Mouse (Mus musculus) embryonic facial prominence, embryonic 14.5 days (tissue): Measurements from ENCODE around the gene Sec11a. TPM values are rescaled to one million over a fixed set of nuclear protein-coding genes. Genes with fewer than 3 reads are reported as not detected.
A peak's percentile ranks its signal among the peaks of the same experiment; 100 is the strongest.

ENCODE experiments used
- ATAC-seq: fragments of 200-750 bp; cut with Nextera tagmentation; 2 replicates; pipeline ENCODE4 v1.8.0; 2017; ENCODE audit warnings: low read depth, moderate number of reproducible peaks, moderate TSS enrichment
- DNase-seq: peaks from one replicate; pipeline ENCODE4 v3.0.0-alpha.2; 2015; ENCODE audit warnings: low spot score
- H3K27ac ChIP-seq: fragments of 300-500 bp; sonication (generic); replicated peaks from 2 replicates; pipeline ENCODE4 v1.5.1; 2014; ENCODE audit warnings: low read depth, mild to moderate bottlenecking, low read length, moderate library complexity
- H3K27me3 ChIP-seq: fragments of 300-500 bp; sonication (generic); replicated peaks from 2 replicates; pipeline ENCODE4 v1.6.1; 2014; ENCODE audit warnings: low read length; ENCODE audit not compliant: control insufficient read depth, insufficient read depth
- H3K36me3 ChIP-seq: fragments of 300-500 bp; sonication (generic); 2 replicates; pipeline ENCODE4 v1.6.1; 2014; ENCODE audit warnings: low read length, mixed read lengths; ENCODE audit not compliant: control insufficient read depth, insufficient read depth
- H3K4me1 ChIP-seq: fragments of 300-500 bp; sonication (generic); 2 replicates; pipeline ENCODE4 v1.6.1; 2014; ENCODE audit warnings: antibody characterized with exemption, low read length; ENCODE audit not compliant: control insufficient read depth, insufficient read depth
- H3K4me2 ChIP-seq: fragments of 300-500 bp; sonication (generic); 2 replicates; pipeline ENCODE4 v1.6.1; 2014; ENCODE audit warnings: low read depth, mild to moderate bottlenecking, low read length, moderate library complexity, mixed read lengths
- H3K4me3 ChIP-seq: fragments of 300-500 bp; sonication (generic); 2 replicates; pipeline ENCODE4 v1.5.1; 2014; ENCODE audit warnings: low read depth, mild to moderate bottlenecking, low read length
- H3K9ac ChIP-seq: fragments of 300-500 bp; sonication (generic); 2 replicates; pipeline ENCODE4 v1.6.1; 2014; ENCODE audit warnings: low read depth, mild to moderate bottlenecking, low read length, moderate library complexity, mixed read lengths
- H3K9me3 ChIP-seq: fragments of 300-500 bp; sonication (generic); 2 replicates; pipeline ENCODE4 v1.6.1; 2016; ENCODE audit warnings: low read length; ENCODE audit not compliant: control insufficient read depth
- WGBS: fragments of 180-500 bp; shearing (Covaris S2); extraction: QIAGEN DNeasy Blood & Tissue Kit; methylation state at CpG from one replicate; pipeline ENCODE4 v1.1.7; 2014; 5-methylcytosine and 5-hydroxymethylcytosine counted together
- polyA plus RNA-seq: library from polyadenylated mRNA; unstranded; fragments of >200 nt; fragmentation: Nextera tagmentation; extraction: Ambion mirVana; gene quantifications from 2 replicates; pipeline ENCODE4 v1.2.1, GENCODE M21; 2014

Sec11a gene
- polyA plus RNA-seq, 1 experiment from 2014 or later, result 194 TPM

DNA sequence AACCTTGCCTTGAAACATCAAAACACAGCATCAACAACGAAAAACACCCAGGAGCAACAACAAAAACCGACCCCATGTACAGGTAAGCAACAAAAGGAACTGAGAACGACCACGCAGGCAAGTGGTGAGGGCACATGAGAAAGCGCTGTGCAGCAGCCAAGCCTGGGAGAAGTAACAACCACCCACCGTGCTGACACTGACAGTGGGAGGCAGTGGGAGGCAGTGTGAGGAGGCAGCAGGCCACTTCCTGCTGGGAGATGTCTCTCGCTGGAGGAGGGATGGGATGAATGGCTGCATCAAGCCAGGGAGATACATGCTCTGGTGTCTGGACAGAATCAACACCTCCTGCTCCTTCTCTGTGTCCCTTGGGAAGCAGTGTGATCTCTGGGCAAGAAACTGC lies 50.4 kb downstream of the Sec11a start:
- no peaks in the 10 kb centered on the region for H3K9me3 ChIP-seq
- peaks cover 48% of the 10 kb centered on the region for H3K36me3 ChIP-seq
- no peak for ATAC-seq
- H3K4me3 ChIP-seq, result no peak overlapping the region
- H3K27ac ChIP-seq, result no peak overlapping the region
- 94% methylated on average over 7 of the region's 7 CpGs for WGBS
- no peak for DNase-seq
- 0 out of 2 replicates have a peak, but pooled peaks cover 7% of the 10 kb centered on the region for H3K4me1 ChIP-seq
- no peak overlapping the region for H3K9ac ChIP-seq
- no peaks in the 10 kb centered on the region for H3K27me3 ChIP-seq
- no peak overlapping the region for H3K4me2 ChIP-seq

DNA sequence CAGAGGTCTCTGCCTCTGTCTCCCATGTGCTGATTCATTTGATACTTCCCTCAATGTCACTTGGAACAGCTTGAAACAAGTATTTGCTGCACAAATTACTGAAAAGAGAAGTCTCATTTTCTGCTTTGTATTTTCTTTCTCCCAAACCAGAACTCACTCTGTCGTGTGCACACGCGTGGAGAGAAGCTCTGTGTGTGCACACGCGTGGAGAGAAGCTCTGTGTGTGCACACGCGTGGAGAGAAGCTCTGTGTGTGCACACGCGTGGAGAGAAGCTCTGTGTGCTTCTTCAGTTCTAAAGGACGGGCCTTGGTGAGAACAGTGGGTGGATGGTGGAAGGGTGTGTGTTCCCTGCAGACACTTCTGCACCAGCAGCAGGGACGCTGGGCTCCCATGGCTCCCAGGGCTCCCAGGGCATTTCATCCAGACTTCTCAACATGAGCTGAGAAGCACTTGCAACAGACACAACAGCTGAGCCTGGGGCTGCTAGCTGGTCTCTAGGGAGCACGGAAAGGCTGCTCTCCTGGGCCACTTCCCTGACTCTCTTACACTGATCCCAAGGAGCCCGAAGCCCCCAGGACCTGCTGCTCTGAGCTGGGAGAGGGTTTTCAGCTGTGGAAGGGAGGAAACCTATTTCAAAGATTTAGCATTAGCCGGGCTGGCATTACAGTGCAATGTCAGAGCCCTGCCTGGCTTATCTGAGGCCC lies 52.6 kb downstream of the Sec11a start:
- H3K4me3 ChIP-seq, result no peak overlapping the region
- no peaks in the 10 kb centered on the region for H3K4me1 ChIP-seq
- H3K4me2 ChIP-seq, result no peak overlapping the region
- WGBS, result 89% methylated on average over 14 of the region's 14 CpGs
- H3K9me3 ChIP-seq, result no peaks in the 10 kb centered on the region
- ATAC-seq (peak; percentile 55; the same call in 1 of the 2 replicates), DNase-seq (peak; percentile 26)
- no peak overlapping the region for H3K9ac ChIP-seq
- H3K27me3 ChIP-seq, result no peaks in the 10 kb centered on the region
- no peak overlapping the region for H3K27ac ChIP-seq
- H3K36me3 ChIP-seq, result peaks cover 62% of the 10 kb centered on the region

DNA sequence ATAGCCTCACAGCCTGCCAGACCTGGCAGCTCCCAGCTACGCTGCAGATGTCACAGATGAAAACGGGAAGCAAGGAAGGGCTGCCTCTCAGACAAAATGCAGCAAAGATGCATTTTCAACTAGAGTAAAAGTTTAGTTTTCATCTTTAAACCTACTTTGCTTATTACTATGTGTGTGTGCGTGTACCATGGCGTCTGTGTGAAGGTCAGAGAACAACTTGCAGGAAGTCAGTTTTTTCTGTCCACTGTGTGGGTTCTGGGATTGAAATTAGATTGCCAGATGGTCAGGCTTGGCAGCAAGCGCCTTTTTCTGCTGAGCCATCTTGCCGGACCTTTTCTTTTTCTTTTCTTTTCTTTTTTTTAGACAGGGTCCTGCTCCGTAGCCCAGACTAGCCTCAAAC lies 53.4 kb downstream of the Sec11a start:
- Histone ChIP-seq H3K9ac (no peak overlapping the region), H3K9me3 (no peaks in the 10 kb centered on the region), H3K27ac (no peak overlapping the region), H3K4me2 (no peak overlapping the region), H3K36me3 (peaks cover 62% of the 10 kb centered on the region), H3K4me1 (no peaks in the 10 kb centered on the region), H3K4me3 (no peak overlapping the region), H3K27me3 (no peaks in the 10 kb centered on the region)
- ATAC-seq (no peak), DNase-seq (no peak)
- WGBS, result 84% methylated on average over 7 of the region's 7 CpGs

DNA sequence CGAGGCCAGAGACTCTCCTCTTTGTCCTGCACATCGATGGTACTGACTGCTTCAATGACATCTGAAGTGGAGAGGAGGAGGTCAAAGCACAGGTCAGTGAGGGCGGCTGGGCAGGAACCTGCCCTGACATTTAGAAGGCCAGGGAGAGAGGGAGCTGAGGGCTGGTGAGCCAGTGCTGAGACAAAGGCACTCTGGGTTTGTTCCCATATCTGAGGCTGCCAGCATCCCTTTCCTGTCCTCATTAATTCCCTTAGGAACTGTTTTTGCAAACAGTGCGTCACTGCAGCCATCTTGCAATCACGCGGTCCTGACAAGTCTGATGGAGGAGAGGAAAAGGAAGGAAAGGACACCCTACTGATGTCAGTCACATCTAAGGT lies 53.8 kb downstream of the Sec11a start:
- Histone ChIP-seq H3K9ac (no peak overlapping the region), H3K9me3 (no peaks in the 10 kb centered on the region), H3K27me3 (no peaks in the 10 kb centered on the region), H3K4me1 (no peaks in the 10 kb centered on the region; the same call in 1 of the 2 replicates), H3K27ac (no peak overlapping the region), H3K4me3 (no peak overlapping the region), H3K4me2 (no peak overlapping the region), H3K36me3 (peaks cover 62% of the 10 kb centered on the region)
- WGBS, result 87% methylated on average over 6 of the region's 6 CpGs
- ATAC-seq (no peak), DNase-seq (no peak)

DNA sequence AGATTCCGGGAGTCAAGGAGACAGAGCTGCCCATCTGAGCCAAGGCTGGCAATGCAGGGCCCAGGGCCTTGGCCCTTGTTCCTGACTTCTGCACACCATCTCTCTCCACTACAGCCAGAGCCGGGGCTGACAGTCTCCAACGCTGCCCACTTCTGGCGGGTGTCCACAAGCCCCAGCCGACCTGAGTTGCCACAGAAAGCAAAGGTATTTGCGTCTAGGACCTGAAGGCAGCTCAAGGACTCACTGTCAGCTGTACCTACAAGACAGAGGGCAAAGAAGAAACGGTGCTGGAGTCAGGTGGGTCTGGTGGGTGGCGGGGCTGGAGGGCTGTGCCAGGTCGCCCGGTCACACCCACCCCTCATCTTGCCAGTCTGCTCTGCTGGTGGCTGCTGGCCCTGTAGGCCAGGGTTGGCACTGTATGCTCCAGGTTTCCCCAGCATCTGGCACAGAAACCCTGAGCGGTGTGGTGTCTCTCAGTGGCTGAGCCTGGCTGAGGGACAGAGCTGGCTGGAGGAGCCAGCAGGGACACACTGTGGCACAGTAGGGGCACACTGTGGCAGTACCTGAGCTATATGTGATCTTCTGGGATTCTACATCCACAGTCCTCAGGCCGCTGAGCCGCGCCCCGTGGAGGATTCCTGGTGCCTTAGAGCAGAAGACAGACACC lies 54.4 kb downstream of the Sec11a start:
- no peaks in the 10 kb centered on the region for H3K9me3 ChIP-seq
- DNase-seq (no peak), ATAC-seq (no peak)
- no peak overlapping the region for H3K4me3 ChIP-seq
- WGBS, result 96% methylated on average over 13 of the region's 15 CpGs
- H3K4me1 ChIP-seq, result no peaks in the 10 kb centered on the region; the same call in 1 of the 2 replicates
- no peaks in the 10 kb centered on the region for H3K27me3 ChIP-seq
- H3K36me3 ChIP-seq, result peaks cover 58% of the 10 kb centered on the region
- no peak overlapping the region for H3K9ac ChIP-seq
- H3K27ac ChIP-seq, result no peak overlapping the region
- H3K4me2 ChIP-seq, result no peak overlapping the region

DNA sequence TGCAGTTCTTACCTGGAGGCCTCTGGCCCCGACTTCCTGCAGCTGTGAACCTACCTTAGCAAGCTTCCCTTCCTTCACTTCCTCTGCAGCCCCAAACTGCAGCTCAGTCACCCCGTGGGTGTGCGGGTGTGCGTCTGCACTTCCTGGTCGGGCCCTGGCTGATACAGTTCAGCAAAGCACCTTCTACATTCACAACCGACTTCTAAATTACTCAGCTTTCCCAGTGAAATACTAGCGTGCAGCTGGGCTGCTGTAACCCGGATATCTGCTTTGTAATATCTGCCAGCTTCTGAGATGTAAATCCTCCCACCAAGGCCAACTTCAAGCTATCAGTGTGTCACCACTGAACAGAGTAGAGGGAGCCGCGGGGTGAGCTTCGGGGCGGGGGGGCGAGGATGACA lies 57.7 kb downstream of the Sec11a start:
- Histone ChIP-seq H3K27ac (peak overlapping the region; percentile 75), H3K36me3 (peaks cover 36% of the 10 kb centered on the region), H3K9ac (no peak overlapping the region), H3K4me1 (no peaks in the 10 kb centered on the region; the same call in 1 of the 2 replicates), H3K4me2 (no peak overlapping the region), H3K27me3 (no peaks in the 10 kb centered on the region), H3K9me3 (no peaks in the 10 kb centered on the region), H3K4me3 (no peak overlapping the region)
- whole genome bisulfite sequencing, result 72% methylated on average over 13 of the region's 13 CpGs
- ATAC-seq (no peak), DNase-seq (no peak)

DNA sequence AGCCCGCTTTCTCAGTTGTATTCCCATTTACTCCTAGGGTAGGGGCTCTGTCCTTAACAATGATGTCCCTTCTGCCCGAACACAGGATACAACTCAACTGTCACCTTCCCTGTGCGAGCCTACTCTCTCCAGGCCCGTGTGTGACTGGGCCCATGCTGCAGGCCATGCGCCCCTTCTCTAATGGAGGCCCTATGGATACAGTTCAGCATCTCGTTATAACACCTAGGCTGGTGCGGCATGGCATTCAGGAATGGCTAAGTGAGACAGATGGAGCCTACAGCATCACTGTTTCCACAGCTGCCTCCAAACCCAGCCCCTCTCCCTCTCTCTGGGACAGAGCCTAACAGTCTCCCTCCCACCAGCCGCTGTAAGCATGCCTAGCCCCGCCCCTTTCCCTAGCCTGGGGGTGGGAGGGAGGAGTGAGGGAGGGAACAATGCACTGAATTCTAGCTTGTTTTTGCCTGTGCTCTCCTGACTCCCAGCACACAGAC lies 58.5 kb downstream of the Sec11a start:
- H3K4me2 ChIP-seq, result no peak overlapping the region
- peaks cover 33% of the 10 kb centered on the region for H3K36me3 ChIP-seq
- H3K9me3 ChIP-seq, result no peaks in the 10 kb centered on the region
- peak; percentile 92 for DNase-seq
- ATAC-seq, result peak; percentile 91
- H3K27ac ChIP-seq, result peak overlapping the region; percentile 75
- H3K9ac ChIP-seq, result peak overlapping the region; percentile 10; the same call in 1 of the 2 replicates
- no peaks in the 10 kb centered on the region; the same call in 1 of the 2 replicates for H3K4me1 ChIP-seq
- WGBS, result 34% methylated on average over 9 of the region's 9 CpGs
- H3K4me3 ChIP-seq, result no peak overlapping the region
- no peaks in the 10 kb centered on the region for H3K27me3 ChIP-seq

DNA sequence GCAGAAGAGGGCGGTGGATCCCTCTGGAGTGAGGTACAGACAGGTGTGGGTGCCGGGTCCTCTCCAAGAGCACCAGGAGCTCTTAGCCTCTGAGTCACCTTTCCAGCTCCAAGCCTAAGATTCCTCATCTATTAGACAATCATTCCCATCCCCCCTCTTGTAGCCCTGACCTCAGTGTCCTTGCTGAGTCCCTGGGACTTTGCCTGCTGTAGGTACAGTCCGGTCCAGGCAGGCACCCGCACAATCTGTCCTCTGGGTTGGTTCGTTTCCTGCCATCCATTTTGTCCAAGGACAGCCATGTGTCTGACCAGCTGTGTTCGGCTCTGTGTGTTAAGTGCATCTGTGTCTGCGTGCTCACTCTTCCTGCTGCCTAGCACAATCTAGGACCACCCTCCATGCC lies 59.0 kb downstream of the Sec11a start:
- Histone ChIP-seq H3K4me3 (no peak overlapping the region), H3K27ac (peak overlapping the region; percentile 73), H3K36me3 (peaks cover 29% of the 10 kb centered on the region), H3K9me3 (no peaks in the 10 kb centered on the region), H3K4me1 (no peaks in the 10 kb centered on the region; the same call in 1 of the 2 replicates), H3K27me3 (no peaks in the 10 kb centered on the region), H3K4me2 (no peak overlapping the region), H3K9ac (peak overlapping the region; percentile 10; the same call in 1 of the 2 replicates)
- no peak for DNase-seq
- ATAC-seq, result 0 out of 2 replicates have a peak, but pooled peaks have one; percentile 13
- WGBS, result 70% methylated on average over 7 of the region's 7 CpGs
